Mouse (Mus musculus) MEL (cell line): ENCODE results near the gene Morc2a.

Source experiments
- CHD2 ChIP-seq: IDR thresholded peaks from 2 replicates; pipeline ENCODE4 v1.6.1; 2011; ENCODE audit warnings: low read length, improper control_type of control experiment
- CTCF ChIP-seq, 3 experiments: IDR thresholded peaks in 2 of 3; conservative IDR thresholded peaks in 1 of 3; 2 replicates each; pipeline ENCODE4 v1.5.1; 2011 to 2012; ENCODE audit warnings: low read length in 3 of 3, low read depth in 2 of 3, mild to moderate bottlenecking in 2 of 3, improper control_type of control experiment in 1 of 3, inconsistent platforms in 1 of 3, mixed read lengths in 1 of 3, moderate library complexity in 1 of 3; ENCODE audit not compliant: control insufficient read depth in 1 of 3, insufficient read depth in 1 of 3, poor library complexity in 1 of 3, severe bottlenecking in 1 of 3
- MAX ChIP-seq: IDR thresholded peaks from 2 replicates; pipeline ENCODE4 v1.6.1; 2011; ENCODE audit warnings: low read length, improper control_type of control experiment
- TAL1 ChIP-seq: IDR thresholded peaks from 2 replicates; pipeline ENCODE4 v1.6.1; 2012; ENCODE audit warnings: mild to moderate bottlenecking, inconsistent platforms, low read length, moderate library complexity, mixed read lengths
- TBP ChIP-seq: IDR thresholded peaks from 2 replicates; pipeline ENCODE4 v1.8.0; 2011; ENCODE audit warnings: low read depth, low read length, improper control_type of control experiment

GRCm38 (mm10) chr11:3696086-3696616, 47.2 kb downstream of the Morc2a start:
- TF ChIP-seq TBP (no peak), TAL1 (no peak), CHD2 (no peak), CTCF (IDR thresholded peaks at IDR 0.05 in 2 of 3, conservative IDR thresholded peaks at IDR 0.05 in 1 of 3; ENCODE audit: control insufficient read depth in 1 of 3, insufficient read depth in 1 of 3, low read depth in 2 of 3, low read length in 3 of 3, poor library complexity in 1 of 3, severe bottlenecking in 1 of 3) (peak in 1 of 3 experiments; percentile 41; a peak in 2 of 6 replicates), MAX (no peak)
